Mouse (Mus musculus) cerebellum, postnatal 36 days (tissue): ENCODE results near the gene Zfp760.
"Not testable (repeated sequence)": the region's sequence is repeated elsewhere in the genome, so short reads cannot be mapped to it uniquely, and the experiment has no call there.

ENCODE experiments used
- DNase-seq, 2 experiments: peaks; one replicate each; pipeline ENCODE4 v3.0.0; 2021 to 2022; ENCODE audit warnings: mixed read lengths in 2 of 2

Gene Zfp760

DNA sequence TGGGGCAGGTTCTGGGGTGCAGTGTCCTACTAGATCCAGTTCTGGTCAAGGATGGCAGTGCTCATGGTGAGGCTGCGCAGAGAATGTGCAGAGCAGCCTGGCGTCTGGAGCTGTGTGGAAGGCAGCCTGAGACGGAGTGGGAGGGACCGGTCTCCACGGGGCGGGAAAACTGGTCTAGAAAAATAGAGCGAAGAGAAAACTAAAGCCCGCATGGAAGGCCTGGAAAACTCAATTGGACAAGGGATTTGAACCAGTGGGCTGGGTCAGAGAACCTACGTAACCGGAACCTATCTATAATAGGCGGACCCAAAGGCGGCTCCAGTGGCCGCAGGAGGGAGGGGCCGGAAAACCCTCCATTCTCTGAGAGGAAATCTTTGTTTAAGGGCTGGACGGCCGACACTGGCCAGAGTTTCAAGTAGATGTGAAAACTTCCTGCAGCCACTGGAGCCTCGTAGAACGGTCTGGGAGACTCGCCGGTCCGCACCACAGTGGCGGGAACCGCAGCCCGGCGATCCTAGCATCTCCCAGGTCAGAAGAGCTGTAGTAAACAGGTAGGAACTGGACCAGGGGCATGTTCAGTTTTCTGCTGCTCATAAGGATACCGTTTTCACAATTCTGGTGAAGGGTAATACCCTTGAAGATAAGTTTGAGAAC lies at the start of gene Zfp760:
Gene Zfp760, plus strand, starts transcription at position 399 of the 654 bp plus-strand sequence.
- DNase-seq, result peak; percentile 71 to 74

- not testable (repeated sequence) for DNase-seq
Measured at GRCm38 (mm10) chr17:21678826-21679225, 28.7 kb upstream of the Zfp760 start.

GRCm38 (mm10) chr17:21679273-21680018 lies 28.1 kb upstream of the Zfp760 start:
- DNase-seq, result peak; percentile 55 to 72

DNA sequence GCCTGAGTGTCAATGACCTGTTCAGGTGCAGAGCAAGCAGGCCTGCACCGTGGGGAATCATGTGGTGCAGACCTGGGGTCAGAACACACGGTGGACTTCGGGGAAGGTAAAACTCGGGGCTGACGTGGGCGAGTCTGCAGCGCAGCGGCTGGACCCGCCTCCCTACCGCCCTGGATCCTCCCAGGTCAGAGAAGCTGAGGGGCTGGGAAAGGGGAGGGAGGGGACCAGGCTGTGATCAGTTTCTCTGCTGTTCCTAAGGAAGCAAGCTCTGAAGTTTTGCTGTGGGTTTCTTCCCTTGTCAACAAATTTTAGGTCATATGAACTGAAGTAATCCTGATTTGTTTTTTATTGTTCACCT lies 27.5 kb upstream of the Zfp760 start:
- not testable (repeated sequence) for DNase-seq

- DNase-seq, result no peak
Measured at GRCm38 (mm10) chr17:21691560-21691959, 16.0 kb upstream of the Zfp760 start, which contains the start of gene Gm10226. Gm10226 (plus strand) TSS chr17:21691860.

GRCm38 (mm10) chr17:21693342-21693741 lies 14.2 kb upstream of the Zfp760 start:
- DNase-seq, result no peak

GRCm38 (mm10) chr17:21696073-21696472 lies 11.5 kb upstream of the Zfp760 start:
- no peak for DNase-seq

GRCm38 (mm10) chr17:21702281-21703240 lies 5.0 kb upstream of the Zfp760 start:
- DNase-seq, result no peak

GRCm38 (mm10) chr17:21703414-21703813 lies 4.1 kb upstream of the Zfp760 start:
- DNase-seq, result no peak

- no peak for DNase-seq
Measured at GRCm38 (mm10) chr17:21708401-21708800, 860 bp downstream of the Zfp760 start.

GRCm38 (mm10) chr17:21730495-21730894 lies 23.0 kb downstream of the Zfp760 start, which contains the start of gene Zfp229:
Zfp229 (plus strand) TSS chr17:21730795.
- DNase-seq, result not testable (repeated sequence)

GRCm38 (mm10) chr17:21733049-21733448 lies 25.5 kb downstream of the Zfp760 start:
- DNase-seq, result no peak

DNA sequence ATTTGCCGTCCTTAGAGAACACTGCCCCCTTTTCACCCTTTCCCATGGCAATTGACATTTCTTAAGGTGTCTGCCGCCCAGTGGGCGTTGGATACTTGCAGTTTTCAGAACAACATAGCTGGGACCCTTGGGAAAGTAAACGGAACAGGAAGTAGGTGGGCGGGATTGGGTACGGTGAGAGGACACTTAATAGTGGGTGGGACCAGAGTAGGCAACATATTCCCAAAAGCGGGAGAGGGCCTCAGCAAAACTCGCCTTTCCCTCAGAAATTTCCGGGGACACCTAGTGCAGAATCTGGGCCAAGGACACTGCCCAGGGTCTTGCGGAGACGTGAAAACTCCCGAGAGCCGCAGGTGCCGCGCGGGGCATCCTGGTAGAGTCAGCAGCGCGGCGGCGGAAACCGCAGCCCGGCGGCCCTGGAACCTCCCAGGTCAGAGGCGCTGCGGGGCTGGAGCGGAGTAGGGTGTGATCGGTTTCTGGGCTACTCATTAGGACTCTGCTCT lies 26.0 kb downstream of the Zfp760 start:
- peak; percentile 68 to 77 for DNase-seq

DNA sequence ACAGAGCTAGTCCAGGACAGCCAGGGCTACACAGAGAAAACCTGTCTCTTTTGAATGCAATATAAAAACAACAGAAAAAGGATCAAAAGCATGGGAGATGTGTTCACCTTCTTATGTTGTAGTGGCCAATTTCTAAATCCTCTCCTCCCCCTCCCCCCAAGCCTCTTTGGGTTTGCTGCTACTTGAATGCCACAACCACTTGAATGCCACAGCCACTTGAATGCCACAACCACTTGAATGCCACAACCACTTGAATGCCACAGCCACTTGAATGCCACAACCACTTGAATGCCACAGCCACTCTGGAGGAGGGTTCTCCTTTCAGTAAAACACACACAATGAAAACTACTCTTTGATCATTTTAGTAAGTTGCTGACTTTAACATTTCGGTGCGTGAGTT lies 45.2 kb downstream of the Zfp760 start:
- no peak for DNase-seq

GRCm38 (mm10) chr17:21753342-21754208 lies 46.0 kb downstream of the Zfp760 start:
- DNase-seq, result no peak

- no peak for DNase-seq
Measured at GRCm38 (mm10) chr17:21770336-21770735, 62.8 kb downstream of the Zfp760 start.
